Mouse (Mus musculus) liver, embryonic 13.5 days (tissue): ENCODE measurements around the gene Hnf1a. TPM values are rescaled to one million over a fixed set of nuclear protein-coding genes. Genes with fewer than 3 reads are reported as not detected.
A peak's percentile ranks its signal among the peaks of the same experiment; 100 is the strongest.

Experiments used
- ATAC-seq: fragments of 200-750 bp; cut with Nextera tagmentation; 2 replicates; pipeline ENCODE4 v1.8.0; 2017; ENCODE audit warnings: low read depth, mild to moderate bottlenecking, moderate number of reproducible peaks, moderate library complexity
- DNase-seq: peaks from one replicate; pipeline ENCODE4 v3.0.0; 2022
- H3K27ac ChIP-seq: fragments of 300-500 bp; sonication (generic); 2 replicates; pipeline ENCODE4 v1.5.1; 2015; ENCODE audit warnings: moderate library complexity, mild to moderate bottlenecking, inconsistent platforms
- H3K27me3 ChIP-seq: fragments of 300-500 bp; sonication (generic); 2 replicates; pipeline ENCODE4 v1.6.1; 2015; ENCODE audit warnings: mild to moderate bottlenecking, inconsistent platforms
- H3K36me3 ChIP-seq: fragments of 300-500 bp; sonication (generic); 2 replicates; pipeline ENCODE4 v1.6.1; 2015; ENCODE audit warnings: mild to moderate bottlenecking, inconsistent platforms
- H3K4me1 ChIP-seq: fragments of 300-500 bp; sonication (generic); replicated peaks from 2 replicates; pipeline ENCODE4 v1.6.1; 2015; ENCODE audit warnings: inconsistent platforms
- H3K4me2 ChIP-seq: fragments of 300-500 bp; sonication (generic); 2 replicates; pipeline ENCODE4 v1.6.1; 2015; ENCODE audit warnings: inconsistent platforms, mild to moderate bottlenecking, moderate library complexity
- H3K4me3 ChIP-seq: fragments of 300-500 bp; sonication (generic); replicated peaks from 2 replicates; pipeline ENCODE4 v1.5.1; 2015; ENCODE audit warnings: mild to moderate bottlenecking, inconsistent platforms
- H3K9ac ChIP-seq: fragments of 300-500 bp; sonication (generic); 2 replicates; pipeline ENCODE4 v1.6.1; 2015; ENCODE audit warnings: mild to moderate bottlenecking, inconsistent platforms
- H3K9me3 ChIP-seq: fragments of 300-500 bp; sonication (generic); replicated peaks from 2 replicates; pipeline ENCODE4 v1.6.1; 2016; ENCODE audit warnings: inconsistent platforms
- WGBS: fragments of 180-500 bp; shearing (Covaris S2); methylation state at CpG from one replicate; pipeline ENCODE4 v1.1.7; 2015; ENCODE audit not compliant: insufficient replicate concordance; 5-methylcytosine and 5-hydroxymethylcytosine counted together
- polyA plus RNA-seq: library from polyadenylated mRNA; unstranded; fragments of >200 nt; fragmentation: Nextera tagmentation; extraction: Ambion mirVana; gene quantifications from 2 replicates; pipeline ENCODE4 v1.2.1, GENCODE M21; 2015

Gene Hnf1a
- 2.4 and 2.9 TPM in 2 replicates for polyA plus RNA-seq

DNA sequence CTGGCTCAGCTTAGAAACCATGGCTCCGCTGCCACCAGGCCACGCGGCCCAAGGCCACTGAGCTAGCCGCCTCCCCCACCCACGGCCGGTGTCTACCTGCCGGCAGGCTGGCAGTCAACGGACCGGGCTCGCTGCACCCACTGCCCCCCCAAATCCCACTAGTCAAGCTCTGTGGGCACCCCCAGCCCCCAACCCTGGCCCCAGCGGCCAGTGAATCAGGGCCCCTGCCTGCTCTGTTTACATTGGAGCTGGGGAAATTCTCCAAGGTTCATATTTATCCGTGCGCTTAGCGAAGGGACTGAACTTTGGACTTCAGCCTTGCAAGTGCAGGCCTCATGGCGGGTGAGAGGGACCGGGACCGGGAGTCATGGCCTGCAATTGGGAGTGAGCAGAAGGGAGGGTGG lies at the start of gene Hnf1a:
Gene Hnf1a (minus strand): TSS at position 271 of the 404 bp plus-strand sequence.
- Histone ChIP-seq H3K27ac (peak within 1 kb of the TSS; percentile 76), H3K4me3 (peak within 1 kb of the TSS; percentile 51), H3K9me3 (no peaks in the 10 kb centered on the region), H3K27me3 (peaks cover 26% of the 10 kb centered on the region), H3K4me2 (peak within 1 kb of the TSS; percentile 46), H3K4me1 (peaks cover 6% of the 10 kb centered on the region; the same call in 1 of the 2 replicates), H3K36me3 (no peaks in the 10 kb centered on the region), H3K9ac (peak within 1 kb of the TSS; percentile 68)
- 70% methylated on average over 17 of the region's 17 CpGs for WGBS
- peak; percentile 49 for ATAC-seq
- DNase-seq, result no peak

DNA sequence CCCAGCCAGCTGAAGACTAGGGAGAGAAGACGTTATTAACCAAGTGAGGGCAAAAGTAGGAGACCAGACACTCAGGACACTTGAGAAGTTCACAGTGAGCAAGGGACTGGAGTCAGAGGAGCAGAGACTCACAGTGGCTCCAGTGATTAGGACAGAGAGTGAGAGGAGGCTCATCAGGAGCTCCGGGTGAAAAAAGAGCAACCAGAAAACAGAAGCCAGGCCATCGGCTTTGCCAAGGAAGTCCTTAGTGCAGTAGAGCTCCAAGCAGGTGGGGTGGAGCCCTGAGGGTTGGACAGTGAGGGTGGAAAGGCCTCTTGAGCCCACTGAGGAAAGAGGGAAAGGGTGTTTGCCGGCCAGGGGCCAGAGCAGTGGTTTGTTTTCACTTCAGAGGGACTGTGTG lies 47.9 kb upstream of the Hnf1a start:
- no peak for DNase-seq
- Histone ChIP-seq H3K4me3 (peak overlapping the region; percentile 34), H3K27ac (peak overlapping the region; percentile 86), H3K4me1 (peaks cover 73% of the 10 kb centered on the region), H3K27me3 (no peaks in the 10 kb centered on the region), H3K9ac (peak overlapping the region; percentile 69), H3K4me2 (peak overlapping the region; percentile 68), H3K9me3 (no peaks in the 10 kb centered on the region), H3K36me3 (no peaks in the 10 kb centered on the region)
- 12% methylated on average over 4 of the region's 4 CpGs for WGBS
- peak; percentile 54 for ATAC-seq

DNA sequence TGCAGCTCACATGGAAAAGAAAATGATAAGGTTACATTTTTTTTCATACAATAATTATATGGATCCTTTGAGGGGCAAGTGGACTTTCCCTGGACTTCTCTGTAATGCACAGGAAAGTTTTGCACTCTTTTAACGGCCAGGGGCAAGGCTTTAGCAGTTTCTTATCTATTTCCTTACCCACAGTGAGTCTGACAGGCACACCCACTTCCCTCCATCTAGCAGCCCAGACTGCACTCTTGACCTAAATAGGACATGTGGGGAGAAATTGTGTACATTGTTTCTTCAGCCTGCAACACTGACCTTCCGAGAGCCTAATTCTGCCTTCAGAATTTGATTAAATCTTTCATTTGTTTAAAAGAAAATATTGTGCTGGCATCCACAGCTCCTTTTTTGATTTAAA lies 47.4 kb upstream of the Hnf1a start:
- no peaks in the 10 kb centered on the region for H3K36me3 ChIP-seq
- ATAC-seq (peak; percentile 89), DNase-seq (peak; percentile 59)
- H3K4me2 ChIP-seq, result peak overlapping the region; percentile 68
- H3K4me3 ChIP-seq, result peak overlapping the region; percentile 34
- H3K27ac ChIP-seq, result peak overlapping the region; percentile 86
- peak overlapping the region; percentile 69 for H3K9ac ChIP-seq
- no peaks in the 10 kb centered on the region for H3K27me3 ChIP-seq
- H3K9me3 ChIP-seq, result no peaks in the 10 kb centered on the region
- 2% methylated on average over 2 of the region's 2 CpGs for WGBS
- H3K4me1 ChIP-seq, result peaks cover 78% of the 10 kb centered on the region

DNA sequence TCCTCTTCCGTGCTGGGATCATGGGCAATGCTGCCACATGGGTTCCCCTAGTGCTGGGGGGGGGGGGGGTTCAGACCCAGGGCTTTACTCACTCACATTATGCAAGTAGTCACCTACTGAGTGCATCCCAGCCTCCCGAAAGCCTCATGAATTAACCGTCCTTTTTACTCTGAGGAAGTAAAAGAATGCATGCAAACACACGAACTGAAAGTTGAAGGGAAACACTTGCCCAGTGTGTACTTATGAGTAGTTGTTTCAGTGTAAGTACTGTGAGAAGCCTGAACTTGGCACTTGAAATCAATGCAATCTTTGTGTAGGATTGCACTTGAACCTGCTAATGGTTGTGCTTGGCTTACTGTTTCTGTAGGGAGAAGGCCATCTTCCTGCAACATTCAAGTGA lies 44.2 kb upstream of the Hnf1a start:
- 43% methylated on average over 4 of the region's 4 CpGs for WGBS
- peak overlapping the region; percentile 79 for H3K27ac ChIP-seq
- peaks cover 86% of the 10 kb centered on the region for H3K4me1 ChIP-seq
- 0 out of 2 replicates have a peak overlapping the region, but pooled peaks have one; percentile 4 for H3K4me3 ChIP-seq
- DNase-seq (no peak), ATAC-seq (no peak)
- no peaks in the 10 kb centered on the region for H3K27me3 ChIP-seq
- H3K4me2 ChIP-seq, result peak overlapping the region; percentile 48
- H3K36me3 ChIP-seq, result no peaks in the 10 kb centered on the region
- peak overlapping the region; percentile 35; the same call in 1 of the 2 replicates for H3K9ac ChIP-seq
- no peaks in the 10 kb centered on the region for H3K9me3 ChIP-seq

- no peaks in the 10 kb centered on the region for H3K9me3 ChIP-seq
- H3K9ac ChIP-seq, result peak overlapping the region; percentile 50
- no peaks in the 10 kb centered on the region for H3K27me3 ChIP-seq
- no peak for DNase-seq
- H3K4me3 ChIP-seq, result peak overlapping the region; percentile 18; the same call in 1 of the 2 replicates
- ATAC-seq, result no peak
- peaks cover 86% of the 10 kb centered on the region for H3K4me1 ChIP-seq
- 10% methylated on average over 1 of the region's 1 CpGs for WGBS
- peak overlapping the region; percentile 79 for H3K27ac ChIP-seq
- no peaks in the 10 kb centered on the region for H3K36me3 ChIP-seq
- peak overlapping the region; percentile 48 for H3K4me2 ChIP-seq
These were observed 43.7 kb upstream of the Hnf1a start for GRCm38 (mm10) chr5:115014570-115014969.

DNA sequence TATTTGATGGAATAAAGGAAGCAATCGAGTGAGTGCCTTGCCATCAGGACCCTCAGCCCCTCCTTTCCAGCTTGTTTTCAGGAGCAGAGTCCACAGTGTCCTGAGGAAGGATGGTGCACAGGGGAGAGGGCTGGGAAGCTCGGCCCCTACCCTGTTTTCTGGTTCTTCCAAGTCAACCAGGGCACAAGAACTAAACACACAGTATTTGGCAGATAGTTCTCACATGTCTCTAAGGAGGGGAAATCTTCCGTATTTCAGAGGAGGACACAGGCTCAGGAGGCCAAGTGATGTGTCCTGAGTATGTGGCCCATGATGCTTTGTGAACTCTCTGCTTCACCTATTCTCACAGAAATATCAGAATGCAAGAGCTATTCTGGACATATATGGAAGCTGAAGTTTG lies 42.5 kb upstream of the Hnf1a start:
- Histone ChIP-seq H3K4me1 (peaks cover 83% of the 10 kb centered on the region), H3K9me3 (no peaks in the 10 kb centered on the region), H3K4me3 (peak overlapping the region; percentile 99), H3K27me3 (no peaks in the 10 kb centered on the region), H3K27ac (peak overlapping the region; percentile 95), H3K4me2 (peak overlapping the region; percentile 85), H3K9ac (peak overlapping the region; percentile 100), H3K36me3 (no peaks in the 10 kb centered on the region)
- no peak for DNase-seq
- 67% methylated on average over 3 of the region's 3 CpGs for WGBS
- ATAC-seq, result no peak

GRCm38 (mm10) chr5:115011519-115012261 lies 40.8 kb upstream of the Hnf1a start:
- ATAC-seq (peak; percentile 37), DNase-seq (peak; percentile 46)
- Histone ChIP-seq H3K36me3 (no peaks in the 10 kb centered on the region), H3K4me1 (peaks cover 79% of the 10 kb centered on the region), H3K9me3 (no peaks in the 10 kb centered on the region), H3K4me2 (peak overlapping the region; percentile 85), H3K4me3 (peak overlapping the region; percentile 99), H3K27ac (peak overlapping the region; percentile 95), H3K27me3 (no peaks in the 10 kb centered on the region), H3K9ac (peak overlapping the region; percentile 100)
- under 1% methylated on average over 62 of the region's 63 CpGs for WGBS

- peak overlapping the region; percentile 95 for H3K27ac ChIP-seq
- peak overlapping the region; percentile 100 for H3K9ac ChIP-seq
- no peak for ATAC-seq
- no peaks in the 10 kb centered on the region for H3K36me3 ChIP-seq
- H3K4me1 ChIP-seq, result peaks cover 76% of the 10 kb centered on the region
- peak overlapping the region; percentile 99 for H3K4me3 ChIP-seq
- no peaks in the 10 kb centered on the region for H3K9me3 ChIP-seq
- peak overlapping the region; percentile 85 for H3K4me2 ChIP-seq
- WGBS, result under 1% methylated on average over 52 of the region's 57 CpGs
- no peak for DNase-seq
- no peaks in the 10 kb centered on the region for H3K27me3 ChIP-seq
These were observed 40.3 kb upstream of the Hnf1a start for GRCm38 (mm10) chr5:115011217-115011518.

DNA sequence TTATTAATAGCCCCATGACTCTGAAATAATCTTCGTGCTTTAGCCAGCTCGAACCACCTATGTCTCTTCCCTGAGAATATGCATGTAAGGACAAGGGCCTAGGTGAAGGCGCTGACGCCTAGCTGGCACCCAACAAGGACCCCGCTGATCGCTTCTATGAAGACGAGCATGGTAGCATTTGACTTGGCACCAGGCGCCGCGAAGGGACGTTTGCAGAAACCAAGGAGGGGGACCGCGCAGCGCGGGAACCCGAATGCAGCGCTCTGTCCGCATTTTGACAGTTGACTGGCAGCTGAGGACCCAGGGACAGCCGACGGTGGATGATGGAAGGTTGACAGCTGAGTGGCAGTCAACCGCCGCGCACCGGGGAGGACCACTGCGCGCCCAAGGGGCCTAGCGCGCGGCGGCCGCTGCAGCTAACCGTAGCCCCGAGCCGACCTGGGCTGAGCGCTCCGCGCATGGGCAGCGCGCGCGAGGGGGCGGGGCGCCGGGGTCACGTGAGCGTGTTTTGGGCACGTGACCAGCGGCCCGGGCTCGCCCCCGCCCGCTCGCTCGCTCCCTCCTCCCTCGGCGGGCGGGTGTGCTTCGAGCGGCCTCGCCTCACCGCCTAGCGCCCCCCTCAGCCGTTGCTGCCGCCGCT lies 39.8 kb upstream of the Hnf1a start, which contains the start of gene Sppl3:
Gene Sppl3 (plus strand): TSS at position 561 of the 640 bp plus-strand sequence.
- peaks cover 71% of the 10 kb centered on the region for H3K4me1 ChIP-seq
- peak within 1 kb of the TSS; percentile 95 for H3K27ac ChIP-seq
- H3K4me2 ChIP-seq, result peak within 1 kb of the TSS; percentile 85
- DNase-seq, result peak; percentile 93
- peak; percentile 86 for ATAC-seq
- H3K27me3 ChIP-seq, result no peaks in the 10 kb centered on the region
- H3K4me3 ChIP-seq, result peak within 1 kb of the TSS; percentile 99
- H3K9me3 ChIP-seq, result no peaks in the 10 kb centered on the region
- H3K9ac ChIP-seq, result peak within 1 kb of the TSS; percentile 100
- no peaks in the 10 kb centered on the region for H3K36me3 ChIP-seq
- 2% methylated on average over 44 of the region's 65 CpGs for WGBS

GRCm38 (mm10) chr5:115009961-115010360 lies 39.1 kb upstream of the Hnf1a start:
- H3K27me3 ChIP-seq, result no peaks in the 10 kb centered on the region
- H3K4me3 ChIP-seq, result peak overlapping the region; percentile 99
- H3K9me3 ChIP-seq, result no peaks in the 10 kb centered on the region
- ATAC-seq (no peak), DNase-seq (no peak)
- H3K36me3 ChIP-seq, result no peaks in the 10 kb centered on the region
- peak overlapping the region; percentile 100 for H3K9ac ChIP-seq
- 32% methylated on average over 3 of the region's 3 CpGs for WGBS
- peak overlapping the region; percentile 85 for H3K4me2 ChIP-seq
- H3K4me1 ChIP-seq, result peaks cover 64% of the 10 kb centered on the region
- peak overlapping the region; percentile 81 for H3K27ac ChIP-seq

GRCm38 (mm10) chr5:115009143-115009542 lies 38.2 kb upstream of the Hnf1a start:
- 82% methylated on average over 6 of the region's 6 CpGs for WGBS

More at GRCm38 (mm10) chr5:115009143-115009542, 38.2 kb upstream of the Hnf1a start:
- DNase-seq (no peak), ATAC-seq (no peak)
- Histone ChIP-seq H3K27me3 (no peaks in the 10 kb centered on the region), H3K9ac (no peak overlapping the region), H3K36me3 (no peaks in the 10 kb centered on the region), H3K4me2 (no peak overlapping the region), H3K27ac (0 out of 2 replicates have a peak overlapping the region, but pooled peaks have one; percentile 14), H3K4me3 (no peak overlapping the region), H3K9me3 (no peaks in the 10 kb centered on the region), H3K4me1 (peaks cover 55% of the 10 kb centered on the region)
